Mouse (Mus musculus) limb, embryonic 14.5 days (tissue): ENCODE results near the gene Slc48a1. TPM values are rescaled to one million over a fixed set of nuclear protein-coding genes. Genes with fewer than 3 reads are reported as not detected.

Experiments
- ATAC-seq: fragments of 200-750 bp; cut with Nextera tagmentation; 2 replicates; pipeline ENCODE4 v1.8.0; 2017; ENCODE audit warnings: low read depth, moderate number of reproducible peaks, moderate TSS enrichment; ENCODE audit not compliant: low FRiP score
- DNase-seq: peaks from one replicate; pipeline ENCODE4 v3.0.0-alpha.2; 2015; ENCODE audit warnings: low spot score
- H3K27ac ChIP-seq: fragments of 300-500 bp; sonication (generic); replicated peaks from 2 replicates; pipeline ENCODE4 v1.5.1; 2014; ENCODE audit warnings: low read depth, mild to moderate bottlenecking, low read length, moderate library complexity, mixed read lengths
- H3K27me3 ChIP-seq: fragments of 300-500 bp; sonication (generic); 2 replicates; pipeline ENCODE4 v1.6.1; 2014; ENCODE audit warnings: low read length, mixed read lengths; ENCODE audit not compliant: control insufficient read depth, insufficient read depth
- H3K36me3 ChIP-seq: fragments of 300-500 bp; sonication (generic); 2 replicates; pipeline ENCODE4 v1.6.1; 2014; ENCODE audit warnings: mild to moderate bottlenecking, low read length, moderate library complexity, mixed read lengths; ENCODE audit not compliant: control insufficient read depth, insufficient read depth
- H3K4me1 ChIP-seq: fragments of 300-500 bp; sonication (generic); 2 replicates; pipeline ENCODE4 v1.6.1; 2014; ENCODE audit warnings: antibody characterized with exemption, low read length, mixed read lengths; ENCODE audit not compliant: control insufficient read depth, insufficient read depth
- H3K4me2 ChIP-seq: fragments of 300-500 bp; sonication (generic); replicated peaks from 2 replicates; pipeline ENCODE4 v1.6.1; 2014; ENCODE audit warnings: low read depth, mild to moderate bottlenecking, low read length, moderate library complexity; ENCODE audit not compliant: severe bottlenecking
- H3K4me3 ChIP-seq: fragments of 300-500 bp; sonication (generic); replicated peaks from 2 replicates; pipeline ENCODE4 v1.5.1; 2014; ENCODE audit warnings: low read length
- H3K9ac ChIP-seq: fragments of 300-500 bp; sonication (generic); 2 replicates; pipeline ENCODE4 v1.6.1; 2014; ENCODE audit warnings: mild to moderate bottlenecking, low read depth, low read length, moderate library complexity; ENCODE audit not compliant: severe bottlenecking
- H3K9me3 ChIP-seq: fragments of 300-500 bp; sonication (generic); 2 replicates; pipeline ENCODE4 v1.6.1; 2016; ENCODE audit warnings: low read length; ENCODE audit not compliant: control insufficient read depth
- POLR2A ChIP-seq: fragments of 200-500 bp; IDR thresholded peaks from 2 replicates; pipeline ENCODE4 v1.8.0; 2012; ENCODE audit warnings: inconsistent platforms, mild to moderate bottlenecking, moderate library complexity, borderline replicate concordance; ENCODE audit not compliant: insufficient read depth, insufficient read length; ENCODE audit errors: extremely low read depth
- WGBS: fragments of 180-500 bp; shearing (Covaris S2); extraction: QIAGEN DNeasy Blood & Tissue Kit; methylation state at CpG from one replicate; pipeline ENCODE4 v1.1.7; 2014; 5-methylcytosine and 5-hydroxymethylcytosine counted together
- polyA plus RNA-seq, 2 experiments: library from polyadenylated mRNA; depleted of rRNA in 1 of 2; stranded (reverse) in 1 of 2; unstranded in 1 of 2; fragments of >200 nt; fragmentation: Nextera tagmentation in 1 of 2; extraction: Ambion mirVana in 1 of 2; gene quantifications; 2 replicates each; pipeline versions ENCODE4 v1.2.1 to v1.2.3; 2012 to 2014

The Slc48a1 gene
- polyA plus RNA-seq, 2 experiments = 23.4 to 46.2 TPM

- Histone ChIP-seq H3K9ac (no peak overlapping the region), H3K36me3 (peaks cover 77% of the 10 kb centered on the region), H3K27ac (no peak overlapping the region), H3K4me2 (no peak overlapping the region), H3K9me3 (no peaks in the 10 kb centered on the region), H3K4me3 (no peak overlapping the region), H3K27me3 (no peaks in the 10 kb centered on the region), H3K4me1 (no peaks in the 10 kb centered on the region)
- DNase-seq (no peak), ATAC-seq (no peak)
- TF ChIP-seq POLR2A = no peak
- 83% methylated on average over 13 of the region's 13 CpGs for WGBS
Measured at GRCm38 (mm10) chr15:97800853-97801252, 22.5 kb downstream of the Slc48a1 start.

- Histone ChIP-seq H3K4me1 (no peaks in the 10 kb centered on the region), H3K27me3 (no peaks in the 10 kb centered on the region), H3K4me2 (peak overlapping the region; percentile 25; the same call in 1 of the 2 replicates), H3K9me3 (no peaks in the 10 kb centered on the region), H3K9ac (no peak overlapping the region), H3K27ac (no peak overlapping the region), H3K4me3 (no peak overlapping the region), H3K36me3 (peaks cover 74% of the 10 kb centered on the region)
- ATAC-seq = no peak
- WGBS = 86% methylated on average over 7 of the region's 7 CpGs
- no peak for TF ChIP-seq POLR2A
- no peak for DNase-seq
Measured at GRCm38 (mm10) chr15:97801811-97802210, 23.5 kb downstream of the Slc48a1 start.

- Histone ChIP-seq H3K9me3 (no peaks in the 10 kb centered on the region), H3K27me3 (no peaks in the 10 kb centered on the region), H3K4me1 (no peaks in the 10 kb centered on the region), H3K9ac (0 out of 2 replicates have a peak overlapping the region, but pooled peaks have one; percentile 12), H3K4me3 (peak overlapping the region; percentile 19), H3K36me3 (peaks cover 74% of the 10 kb centered on the region), H3K4me2 (peak overlapping the region; percentile 25; the same call in 1 of the 2 replicates), H3K27ac (no peak overlapping the region)
- peak; percentile 59 for ATAC-seq
- DNase-seq = peak; percentile 49
- 21% methylated on average over 13 of the region's 13 CpGs for WGBS
- no peak for TF ChIP-seq POLR2A
Measured at GRCm38 (mm10) chr15:97802575-97802974, 24.3 kb downstream of the Slc48a1 start.

- no peak overlapping the region for H3K4me2 ChIP-seq
- H3K4me1 ChIP-seq = peaks cover 12% of the 10 kb centered on the region
- no peak overlapping the region for H3K4me3 ChIP-seq
- H3K9me3 ChIP-seq = no peaks in the 10 kb centered on the region
- H3K27me3 ChIP-seq = no peaks in the 10 kb centered on the region
- TF ChIP-seq POLR2A = no peak
- no peak for DNase-seq
- H3K9ac ChIP-seq = no peak overlapping the region
- peaks cover 60% of the 10 kb centered on the region for H3K36me3 ChIP-seq
- 75% methylated on average over 12 of the region's 12 CpGs for WGBS
- no peak for ATAC-seq
- no peak overlapping the region for H3K27ac ChIP-seq
Measured at GRCm38 (mm10) chr15:97807867-97808266, 29.5 kb downstream of the Slc48a1 start.

- 80% methylated on average over 14 of the region's 14 CpGs for WGBS
- DNase-seq (no peak), ATAC-seq (no peak)
- TF ChIP-seq POLR2A = no peak
- Histone ChIP-seq H3K27ac (no peak overlapping the region), H3K9ac (no peak overlapping the region), H3K9me3 (no peaks in the 10 kb centered on the region), H3K4me3 (no peak overlapping the region), H3K36me3 (peaks cover 60% of the 10 kb centered on the region), H3K4me2 (no peak overlapping the region), H3K4me1 (peaks cover 15% of the 10 kb centered on the region), H3K27me3 (no peaks in the 10 kb centered on the region)
Measured at GRCm38 (mm10) chr15:97808532-97808931, 30.2 kb downstream of the Slc48a1 start.

GRCm38 (mm10) chr15:97809206-97809605, 30.9 kb downstream of the Slc48a1 start:
- H3K9me3 ChIP-seq = no peaks in the 10 kb centered on the region

More at GRCm38 (mm10) chr15:97809206-97809605, 30.9 kb downstream of the Slc48a1 start:
- H3K27ac ChIP-seq = no peak overlapping the region
- peaks cover 21% of the 10 kb centered on the region for H3K4me1 ChIP-seq
- H3K4me2 ChIP-seq = no peak overlapping the region
- ATAC-seq (no peak), DNase-seq (no peak)
- H3K4me3 ChIP-seq = no peak overlapping the region
- 83% methylated on average over 14 of the region's 14 CpGs for WGBS
- H3K27me3 ChIP-seq = no peaks in the 10 kb centered on the region
- peaks cover 60% of the 10 kb centered on the region for H3K36me3 ChIP-seq
- TF ChIP-seq POLR2A = no peak
- no peak overlapping the region for H3K9ac ChIP-seq
